Mouse (Mus musculus): ENCODE measurements around the gene Med8. TPM values are rescaled to one million over a fixed set of nuclear protein-coding genes. Genes with fewer than 3 reads are reported as not detected.

The Med8 gene
- polyA plus RNA-seq, 1 experiment from 2014 or later: 139 TPM

GRCm38 (mm10) chr4:118368616-118369015 lies 40.5 kb upstream of the Med8 start:
- no peak overlapping the region for H3K9ac ChIP-seq (ENCODE audit: low read length)
- no peak overlapping the region for H3K4me2 ChIP-seq (ENCODE audit: low read depth)
- H3K9me3 ChIP-seq (ENCODE audit: control insufficient read depth, low read length): no peaks in the 10 kb centered on the region
- no peaks in the 10 kb centered on the region for H3K4me1 ChIP-seq (ENCODE audit: control insufficient read depth, insufficient read depth, low read length)
- no peak overlapping the region for H3K27ac ChIP-seq (ENCODE audit: low read depth, low read length)
- H3K36me3 ChIP-seq (ENCODE audit: control insufficient read depth, insufficient read depth, low read length): peaks cover 19% of the 10 kb centered on the region
- no peaks in the 10 kb centered on the region for H3K27me3 ChIP-seq (ENCODE audit: control insufficient read depth, insufficient read depth, low read length)
- ATAC-seq (ENCODE audit: insufficient read depth, low FRiP score, low TSS enrichment) (no peak), DNase-seq (ENCODE audit: low spot score) (no peak)
- no peak overlapping the region for H3K4me3 ChIP-seq (ENCODE audit: low read depth, low read length)
- WGBS: 96% methylated on average over 3 of the region's 3 CpGs

DNA sequence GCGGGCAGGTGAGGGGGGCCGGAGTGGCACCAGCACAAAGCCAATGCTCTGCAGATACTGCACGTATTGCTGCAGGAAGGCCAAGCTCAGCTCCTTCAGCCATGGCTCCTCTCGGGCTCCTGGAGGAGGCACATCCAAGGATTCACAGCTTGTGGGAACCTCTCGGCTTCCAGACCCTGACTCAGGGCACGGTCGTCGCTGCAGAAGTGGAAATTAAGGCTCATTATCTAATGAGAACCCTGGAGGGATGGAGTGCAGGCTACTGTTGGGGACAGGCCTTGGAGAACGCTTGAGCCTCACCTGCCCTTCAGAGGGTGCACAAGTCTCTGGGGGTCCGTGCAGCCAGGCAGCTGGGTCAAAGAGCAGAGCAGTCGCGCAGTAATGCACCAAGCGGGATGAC lies 37.3 kb upstream of the Med8 start:
- Histone ChIP-seq H3K27ac (ENCODE audit: low read depth, low read length) (no peak overlapping the region), H3K27me3 (ENCODE audit: control insufficient read depth, insufficient read depth, low read length) (no peaks in the 10 kb centered on the region), H3K9me3 (ENCODE audit: control insufficient read depth, low read length) (no peaks in the 10 kb centered on the region), H3K4me3 (ENCODE audit: low read depth, low read length) (no peak overlapping the region), H3K4me1 (ENCODE audit: control insufficient read depth, insufficient read depth, low read length) (no peaks in the 10 kb centered on the region), H3K4me2 (ENCODE audit: low read depth) (no peak overlapping the region), H3K9ac (ENCODE audit: low read length) (no peak overlapping the region), H3K36me3 (ENCODE audit: control insufficient read depth, insufficient read depth, low read length) (peaks cover 27% of the 10 kb centered on the region)
- ATAC-seq (ENCODE audit: insufficient read depth, low FRiP score, low TSS enrichment) (no peak), DNase-seq (ENCODE audit: low spot score) (no peak)
- 93% methylated on average over 13 of the region's 13 CpGs for WGBS

GRCm38 (mm10) chr4:118375999-118376398 lies 33.1 kb upstream of the Med8 start:
- Histone ChIP-seq H3K27ac (ENCODE audit: low read depth, low read length) (no peak overlapping the region), H3K36me3 (ENCODE audit: control insufficient read depth, insufficient read depth, low read length) (peaks cover 26% of the 10 kb centered on the region), H3K4me3 (ENCODE audit: low read depth, low read length) (no peak overlapping the region), H3K9me3 (ENCODE audit: control insufficient read depth, low read length) (no peaks in the 10 kb centered on the region), H3K4me1 (ENCODE audit: control insufficient read depth, insufficient read depth, low read length) (no peaks in the 10 kb centered on the region), H3K4me2 (ENCODE audit: low read depth) (no peak overlapping the region), H3K9ac (ENCODE audit: low read length) (no peak overlapping the region), H3K27me3 (ENCODE audit: control insufficient read depth, insufficient read depth, low read length) (no peaks in the 10 kb centered on the region)
- 92% methylated on average over 6 of the region's 6 CpGs for whole genome bisulfite sequencing
- no peak for ATAC-seq (ENCODE audit: insufficient read depth, low FRiP score, low TSS enrichment)
- no peak for DNase-seq (ENCODE audit: low spot score)

- Histone ChIP-seq H3K9me3 (ENCODE audit: control insufficient read depth, low read length) (no peaks in the 10 kb centered on the region), H3K36me3 (ENCODE audit: control insufficient read depth, insufficient read depth, low read length) (peaks cover 28% of the 10 kb centered on the region), H3K27ac (ENCODE audit: low read depth, low read length) (no peak overlapping the region), H3K9ac (ENCODE audit: low read length) (no peak overlapping the region), H3K4me2 (ENCODE audit: low read depth) (no peak overlapping the region), H3K4me3 (ENCODE audit: low read depth, low read length) (no peak overlapping the region), H3K4me1 (ENCODE audit: control insufficient read depth, insufficient read depth, low read length) (no peaks in the 10 kb centered on the region), H3K27me3 (ENCODE audit: control insufficient read depth, insufficient read depth, low read length) (no peaks in the 10 kb centered on the region)
- no peak for DNase-seq (ENCODE audit: low spot score)
- 95% methylated on average over 7 of the region's 7 CpGs for WGBS
- ATAC-seq (ENCODE audit: insufficient read depth, low FRiP score, low TSS enrichment): no peak
These were observed 25.9 kb upstream of the Med8 start for GRCm38 (mm10) chr4:118383271-118383670.

DNA sequence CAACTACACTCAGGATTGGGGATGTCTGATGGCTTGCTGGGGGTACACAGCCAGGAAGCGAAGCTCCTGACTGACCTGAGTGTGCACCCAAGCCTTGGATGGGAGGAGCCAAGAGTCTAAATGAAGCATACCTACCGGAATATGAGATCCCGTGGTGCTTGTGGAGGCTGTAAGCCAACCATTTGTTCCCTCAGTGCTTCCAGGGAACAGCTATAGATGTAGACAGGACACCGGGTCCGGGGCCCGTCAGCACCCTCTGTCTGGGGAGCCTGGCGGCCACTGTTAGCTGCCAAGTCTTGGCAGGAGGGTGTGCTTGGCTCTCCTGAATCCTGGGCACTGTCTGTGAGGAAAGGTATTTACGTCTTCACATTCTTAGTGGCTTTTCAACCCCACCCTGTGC lies 21.8 kb upstream of the Med8 start:
- no peak overlapping the region for H3K27ac ChIP-seq (ENCODE audit: low read depth, low read length)
- H3K4me3 ChIP-seq (ENCODE audit: low read depth, low read length): no peak overlapping the region
- no peaks in the 10 kb centered on the region for H3K27me3 ChIP-seq (ENCODE audit: control insufficient read depth, insufficient read depth, low read length)
- no peak overlapping the region for H3K4me2 ChIP-seq (ENCODE audit: low read depth)
- no peaks in the 10 kb centered on the region for H3K4me1 ChIP-seq (ENCODE audit: control insufficient read depth, insufficient read depth, low read length)
- no peak for DNase-seq (ENCODE audit: low spot score)
- no peak for ATAC-seq (ENCODE audit: insufficient read depth, low FRiP score, low TSS enrichment)
- H3K36me3 ChIP-seq (ENCODE audit: control insufficient read depth, insufficient read depth, low read length): peaks cover 42% of the 10 kb centered on the region
- H3K9ac ChIP-seq (ENCODE audit: low read length): no peak overlapping the region
- 90% methylated on average over 8 of the region's 8 CpGs for WGBS
- no peaks in the 10 kb centered on the region for H3K9me3 ChIP-seq (ENCODE audit: control insufficient read depth, low read length)

GRCm38 (mm10) chr4:118390146-118390545 lies 19.0 kb upstream of the Med8 start:
- H3K9ac ChIP-seq (ENCODE audit: low read length): no peak overlapping the region
- DNase-seq (ENCODE audit: low spot score) (no peak), ATAC-seq (ENCODE audit: insufficient read depth, low FRiP score, low TSS enrichment) (no peak)
- 92% methylated on average over 11 of the region's 11 CpGs for WGBS
- no peaks in the 10 kb centered on the region for H3K9me3 ChIP-seq (ENCODE audit: control insufficient read depth, low read length)
- H3K4me1 ChIP-seq (ENCODE audit: control insufficient read depth, insufficient read depth, low read length): no peaks in the 10 kb centered on the region
- H3K27ac ChIP-seq (ENCODE audit: low read depth, low read length): no peak overlapping the region
- no peaks in the 10 kb centered on the region for H3K27me3 ChIP-seq (ENCODE audit: control insufficient read depth, insufficient read depth, low read length)
- peaks cover 39% of the 10 kb centered on the region for H3K36me3 ChIP-seq (ENCODE audit: control insufficient read depth, insufficient read depth, low read length)
- H3K4me3 ChIP-seq (ENCODE audit: low read depth, low read length): no peak overlapping the region
- no peak overlapping the region for H3K4me2 ChIP-seq (ENCODE audit: low read depth)

- Histone ChIP-seq H3K9me3 (ENCODE audit: control insufficient read depth, low read length) (no peaks in the 10 kb centered on the region), H3K4me3 (ENCODE audit: low read depth, low read length) (no peak overlapping the region), H3K36me3 (ENCODE audit: control insufficient read depth, insufficient read depth, low read length) (peaks cover 19% of the 10 kb centered on the region), H3K9ac (ENCODE audit: low read length) (no peak overlapping the region), H3K27ac (ENCODE audit: low read depth, low read length) (no peak overlapping the region), H3K4me2 (ENCODE audit: low read depth) (no peak overlapping the region), H3K27me3 (ENCODE audit: control insufficient read depth, insufficient read depth, low read length) (no peaks in the 10 kb centered on the region), H3K4me1 (ENCODE audit: control insufficient read depth, insufficient read depth, low read length) (no peaks in the 10 kb centered on the region)
- no peak for DNase-seq (ENCODE audit: low spot score)
- no peak for ATAC-seq (ENCODE audit: insufficient read depth, low FRiP score, low TSS enrichment)
- 94% methylated on average over 6 of the region's 6 CpGs for WGBS
These were observed 14.6 kb upstream of the Med8 start for GRCm38 (mm10) chr4:118394505-118394904.

GRCm38 (mm10) chr4:118395289-118395688 lies 13.8 kb upstream of the Med8 start:
- no peaks in the 10 kb centered on the region for H3K27me3 ChIP-seq (ENCODE audit: control insufficient read depth, insufficient read depth, low read length)
- no peaks in the 10 kb centered on the region for H3K9me3 ChIP-seq (ENCODE audit: control insufficient read depth, low read length)
- ATAC-seq (ENCODE audit: insufficient read depth, low FRiP score, low TSS enrichment) (no peak), DNase-seq (ENCODE audit: low spot score) (no peak)
- H3K4me3 ChIP-seq (ENCODE audit: low read depth, low read length): no peak overlapping the region
- H3K9ac ChIP-seq (ENCODE audit: low read length): no peak overlapping the region
- no peak overlapping the region for H3K4me2 ChIP-seq (ENCODE audit: low read depth)
- WGBS: 95% methylated on average over 4 of the region's 4 CpGs
- peaks cover 17% of the 10 kb centered on the region for H3K36me3 ChIP-seq (ENCODE audit: control insufficient read depth, insufficient read depth, low read length)
- no peaks in the 10 kb centered on the region for H3K4me1 ChIP-seq (ENCODE audit: control insufficient read depth, insufficient read depth, low read length)
- H3K27ac ChIP-seq (ENCODE audit: low read depth, low read length): no peak overlapping the region

DNA sequence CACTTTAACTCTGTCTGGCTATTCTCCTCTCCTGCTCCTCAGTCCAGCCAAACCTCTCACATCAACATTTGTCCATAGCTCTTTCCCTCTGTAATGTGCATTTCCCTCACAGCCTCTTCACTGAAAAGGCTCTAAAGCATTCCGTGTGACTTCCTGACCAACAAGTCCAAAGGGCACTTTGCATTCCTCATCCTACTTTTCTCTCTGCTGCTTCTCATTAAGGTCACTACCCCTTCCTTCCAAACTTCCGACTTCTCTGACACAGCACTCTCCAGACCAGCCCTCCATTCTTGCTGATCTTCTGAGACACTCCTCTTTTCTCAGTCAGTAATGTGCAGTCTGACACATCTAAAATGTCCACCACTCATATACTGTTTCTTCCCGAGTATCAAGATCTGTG lies 12.7 kb upstream of the Med8 start:
- ATAC-seq (ENCODE audit: insufficient read depth, low FRiP score, low TSS enrichment) (no peak), DNase-seq (ENCODE audit: low spot score) (no peak)
- Histone ChIP-seq H3K36me3 (ENCODE audit: control insufficient read depth, insufficient read depth, low read length) (peaks cover 13% of the 10 kb centered on the region), H3K4me3 (ENCODE audit: low read depth, low read length) (no peak overlapping the region), H3K9me3 (ENCODE audit: control insufficient read depth, low read length) (no peaks in the 10 kb centered on the region), H3K9ac (ENCODE audit: low read length) (no peak overlapping the region), H3K4me2 (ENCODE audit: low read depth) (no peak overlapping the region), H3K27ac (ENCODE audit: low read depth, low read length) (no peak overlapping the region), H3K27me3 (ENCODE audit: control insufficient read depth, insufficient read depth, low read length) (no peaks in the 10 kb centered on the region), H3K4me1 (ENCODE audit: control insufficient read depth, insufficient read depth, low read length) (no peaks in the 10 kb centered on the region)
- 83% methylated on average over 3 of the region's 3 CpGs for WGBS

All from neural tube, embryonic 11.5 days (tissue).